Mouse (Mus musculus) kidney, postnatal 25 days (tissue): ENCODE data around the gene Adipoq.
A peak's percentile ranks its signal among the peaks of the same experiment; 100 is the strongest.
"Not testable (repeated sequence)": the region's sequence is repeated elsewhere in the genome, so short reads cannot be mapped to it uniquely, and the experiment has no call there.

Source experiments
- DNase-seq, 2 experiments: peaks; one replicate each; pipeline ENCODE4 v3.0.0; 2021; ENCODE audit warnings: mixed read lengths in 2 of 2

Gene Adipoq

GRCm38 (mm10) chr16:23146280-23146679 is at the start of gene Adipoq:
Adipoq (plus strand) TSS chr16:23146536.
- DNase-seq: no peak

DNA sequence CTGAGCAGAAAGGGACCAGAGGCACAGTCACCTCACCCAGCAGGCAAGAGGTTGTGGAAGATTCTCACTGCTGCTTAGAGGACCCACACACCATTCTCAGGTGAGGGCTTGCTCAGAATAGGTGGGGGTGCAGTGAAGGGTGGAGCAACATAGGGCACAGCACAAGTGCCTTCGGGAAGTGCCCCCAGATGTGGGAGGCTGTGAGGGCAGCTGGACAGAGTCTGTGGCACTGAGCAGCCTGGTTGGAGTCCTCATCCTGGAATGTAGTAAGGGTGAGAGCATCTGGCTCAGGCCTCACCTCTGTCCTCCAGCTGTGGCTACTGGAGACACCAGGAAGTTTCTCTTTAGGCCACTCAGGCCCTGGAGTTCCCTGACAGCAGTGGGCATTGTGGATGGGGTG is 49.5 kb upstream of the Adipoq start:
- not testable (repeated sequence) for DNase-seq

GRCm38 (mm10) chr16:23097290-23098104 is 48.8 kb upstream of the Adipoq start:
- not testable (repeated sequence) for DNase-seq

GRCm38 (mm10) chr16:23098105-23098452 is 48.3 kb upstream of the Adipoq start:
- DNase-seq: not testable (repeated sequence)

DNA sequence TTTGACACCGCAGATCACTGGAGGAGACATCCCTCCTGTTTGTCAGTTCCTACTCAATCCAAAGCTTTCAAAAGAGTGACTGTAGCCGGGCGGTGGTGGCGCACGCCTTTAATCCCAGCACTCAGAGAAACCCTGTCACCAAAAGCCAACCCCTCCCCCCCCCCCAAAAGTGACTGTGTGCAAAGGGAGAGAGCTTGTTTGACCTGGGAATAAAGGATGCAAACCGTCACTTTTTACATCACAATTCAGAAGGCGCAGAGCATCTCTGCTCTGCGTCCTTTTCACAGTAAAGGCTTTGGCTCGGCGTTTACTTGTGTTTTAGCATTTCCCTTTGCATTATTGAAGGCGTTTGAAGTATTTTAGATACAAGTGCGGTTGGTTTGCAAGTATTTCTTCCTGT is 46.7 kb upstream of the Adipoq start:
- DNase-seq: no peak

DNA sequence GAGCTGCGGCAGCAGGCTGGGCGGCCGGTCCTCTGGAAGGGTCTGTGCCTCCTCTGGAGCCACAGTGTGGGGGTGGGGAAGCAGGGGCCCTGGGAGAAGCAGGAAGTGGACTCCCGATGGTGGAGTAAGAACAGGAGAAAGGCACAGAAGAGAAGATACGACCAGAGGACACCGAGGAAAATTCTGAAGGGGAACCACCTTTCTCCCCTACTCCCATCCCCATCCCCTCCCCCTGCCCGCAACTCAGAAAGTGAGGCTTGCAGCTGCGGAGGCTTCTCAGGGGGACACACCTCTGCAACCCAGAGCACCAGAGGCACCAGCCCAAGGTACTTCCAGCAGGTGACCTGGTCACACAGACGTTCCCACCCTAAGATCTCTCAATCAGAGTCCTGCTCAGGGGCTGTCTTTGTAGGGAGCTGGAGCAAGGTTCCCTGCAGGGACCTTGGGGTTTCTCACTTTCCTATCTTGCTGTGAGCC is 46.2 kb upstream of the Adipoq start:
- peak; percentile 39 to 41 for DNase-seq

GRCm38 (mm10) chr16:23100613-23101012 is 45.7 kb upstream of the Adipoq start:
- no peak for DNase-seq

DNA sequence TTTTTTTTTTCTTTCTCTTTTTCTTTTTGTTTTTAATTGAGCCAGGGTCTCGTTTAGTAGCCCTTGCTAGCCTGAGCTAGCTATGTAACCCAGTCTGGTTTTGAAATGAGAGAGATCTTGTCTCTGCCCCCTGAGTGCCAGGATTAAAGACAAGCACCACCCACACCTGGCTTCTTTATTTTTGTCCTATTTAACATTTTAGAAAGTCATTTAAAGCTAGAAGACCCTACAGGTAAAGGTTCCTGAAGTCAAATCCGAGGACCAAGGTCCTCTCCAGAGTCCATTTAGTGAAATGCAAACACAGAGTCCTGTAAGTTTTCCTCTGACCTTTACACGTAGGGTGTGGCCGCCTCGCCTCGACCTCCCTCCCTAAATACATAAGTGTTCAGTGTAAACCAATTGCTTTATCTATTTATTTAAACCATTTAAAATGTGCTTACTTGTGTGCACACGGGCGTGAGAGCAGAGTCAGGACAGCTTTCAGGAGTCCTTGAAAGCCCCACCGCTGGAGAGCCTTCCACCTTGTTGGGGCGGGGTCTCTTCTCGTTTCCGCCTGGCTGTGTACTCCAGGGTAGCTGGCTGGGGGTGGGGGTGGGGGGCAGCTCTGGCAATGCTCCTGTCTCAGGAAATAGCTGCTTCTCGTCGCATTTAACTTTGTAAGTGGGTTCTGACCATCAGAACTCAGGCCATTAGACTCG is 43.8 kb upstream of the Adipoq start:
- DNase-seq: peak in 1 of 2 experiments; percentile 8

DNA sequence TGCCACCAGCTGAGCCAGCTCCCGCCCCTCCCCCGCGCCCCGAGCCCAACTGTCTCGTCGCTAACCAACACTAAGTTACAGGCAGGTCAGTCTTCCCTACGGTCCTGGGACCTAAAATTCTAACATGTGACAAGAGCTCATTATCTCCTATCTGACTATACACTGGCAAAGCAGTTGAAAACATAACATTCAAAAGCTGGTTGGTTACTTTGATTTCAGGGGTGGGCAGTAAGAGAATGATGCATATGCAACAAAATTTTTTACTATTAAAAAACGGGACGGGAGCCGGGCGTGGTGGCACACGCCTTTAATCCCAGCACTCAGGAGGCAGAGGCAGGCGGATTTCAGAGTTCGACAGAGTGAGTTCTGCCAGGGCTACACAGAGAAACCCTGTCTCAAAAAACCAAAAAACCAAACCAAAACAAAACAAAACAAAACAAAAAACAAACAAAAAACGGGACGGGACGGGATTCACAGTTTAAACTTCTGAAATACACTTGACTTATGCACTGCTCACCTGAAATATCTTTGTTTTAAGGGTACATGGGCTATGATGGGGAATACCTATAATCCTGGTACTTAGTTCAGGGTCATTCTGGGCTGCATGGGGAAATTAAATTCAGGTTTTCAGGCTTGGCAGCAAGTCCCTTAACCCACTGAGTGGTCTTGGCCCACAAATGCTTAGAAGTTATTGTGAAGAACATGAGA is 43.1 kb upstream of the Adipoq start:
- peak; percentile 44 to 57 for DNase-seq

- no peak for DNase-seq
These were observed 42.5 kb upstream of the Adipoq start for GRCm38 (mm10) chr16:23103841-23104240.

DNA sequence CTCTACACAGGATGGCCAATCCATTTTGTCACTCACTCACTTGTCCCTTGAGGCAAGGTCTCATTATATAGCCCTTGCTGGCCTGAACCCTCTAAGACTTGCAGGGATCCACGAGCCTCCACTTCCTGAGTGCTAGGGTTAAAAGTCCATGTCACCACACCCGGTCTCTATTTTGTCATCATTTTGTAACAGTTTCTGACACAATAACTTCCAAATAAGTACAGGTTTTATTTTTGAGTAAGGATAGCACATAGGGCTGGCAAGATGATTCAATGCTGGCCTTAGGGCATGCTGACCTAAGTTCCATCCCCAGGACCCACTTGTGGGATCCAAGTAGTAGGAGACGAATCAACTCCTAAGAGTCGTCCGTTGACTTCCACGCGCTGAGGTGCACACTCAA is 40.2 kb upstream of the Adipoq start:
- DNase-seq: no peak

- peak; percentile 89 to 97 for DNase-seq
These were observed 38.9 kb upstream of the Adipoq start, which contains the start of gene Eif4a2 for GRCm38 (mm10) chr16:23107231-23107942. Eif4a2 (plus strand) TSS chr16:23107444.

GRCm38 (mm10) chr16:23107946-23108759 is 38.2 kb upstream of the Adipoq start:
- DNase-seq: peak; percentile 83 to 93

- no peak for DNase-seq
These were observed 37.4 kb upstream of the Adipoq start for GRCm38 (mm10) chr16:23108943-23109342.

DNA sequence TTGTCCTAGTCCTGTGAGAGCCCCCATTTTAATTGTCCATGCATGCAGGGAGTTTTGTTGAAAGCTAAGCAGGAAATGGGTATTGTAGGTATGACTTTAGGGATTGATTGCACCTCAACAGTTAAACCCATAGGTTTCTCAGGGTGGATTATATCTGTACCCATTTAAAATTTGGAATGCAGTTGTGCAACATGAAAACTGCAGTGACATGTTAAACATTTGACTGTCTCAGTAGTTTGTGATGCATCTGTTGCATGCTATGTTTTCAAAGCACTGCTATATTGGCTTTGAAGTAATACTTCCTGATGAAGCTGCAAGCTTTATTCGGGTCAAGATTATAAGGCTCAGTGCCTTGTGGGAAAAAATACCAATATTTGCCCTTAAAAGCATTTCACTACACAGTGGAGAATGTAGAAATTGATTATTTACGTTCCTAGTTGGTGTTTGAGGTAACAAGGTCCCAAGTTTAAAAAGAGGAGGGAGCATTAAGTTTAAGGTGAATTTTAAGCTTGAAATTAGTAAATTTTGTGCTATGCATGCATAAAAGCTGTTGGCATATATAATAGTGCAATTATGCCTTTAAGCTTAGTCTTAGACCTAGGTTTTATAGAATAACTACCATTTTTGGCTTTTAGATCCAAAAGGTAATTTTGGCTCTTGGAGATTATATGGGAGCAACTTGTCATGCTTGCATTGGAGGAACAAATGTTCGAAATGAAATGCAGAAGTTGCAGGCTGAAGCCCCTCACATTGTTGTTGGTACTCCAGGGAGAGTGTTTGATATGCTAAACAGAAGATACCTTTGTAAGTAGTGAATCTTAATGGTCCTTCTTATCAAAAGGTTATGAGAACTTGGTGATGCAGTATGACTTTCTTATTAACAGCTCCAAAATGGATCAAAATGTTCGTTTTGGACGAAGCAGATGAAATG is 36.7 kb upstream of the Adipoq start:
- DNase-seq: no peak

DNA sequence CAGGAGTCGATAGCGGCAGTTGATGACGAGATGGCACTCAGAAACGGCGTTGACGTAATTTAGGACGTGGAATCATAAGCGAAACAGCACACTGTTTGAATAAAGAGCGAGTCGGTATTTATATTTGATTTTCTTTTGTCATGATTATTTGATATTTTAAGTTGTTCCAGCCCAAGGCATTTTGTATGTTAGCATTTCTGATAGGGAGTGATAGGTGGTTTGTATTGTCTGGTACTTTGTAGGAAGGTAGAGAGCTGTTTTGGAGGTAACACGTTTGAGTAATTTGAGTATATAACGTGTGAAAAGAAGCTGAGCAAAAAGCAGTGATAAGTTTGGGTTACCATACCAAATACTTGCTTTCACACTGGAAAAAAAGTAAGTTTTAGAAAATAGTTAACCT is 34.0 kb upstream of the Adipoq start:
- DNase-seq: no peak

- no peak for DNase-seq
These were observed 33.4 kb upstream of the Adipoq start for GRCm38 (mm10) chr16:23112861-23113435.

GRCm38 (mm10) chr16:23113903-23114302 is 32.4 kb upstream of the Adipoq start:
- DNase-seq: no peak

GRCm38 (mm10) chr16:23114339-23115171 is 31.8 kb upstream of the Adipoq start:
- no peak for DNase-seq
